Mouse (Mus musculus): ENCODE measurements around the gene Wwox. TPM values are rescaled to one million over a fixed set of nuclear protein-coding genes. Genes with fewer than 3 reads are reported as not detected.

Gene Wwox
- polyA plus RNA-seq, 1 experiment from 2014 or later = 14.0 TPM

- no peak overlapping the region for H3K9ac ChIP-seq (ENCODE audit: low read length)
- ATAC-seq (replicated peaks; ENCODE audit: low FRiP score, low TSS enrichment, low read depth) = no peak; the same call in 1 of the 2 replicates
- WGBS = 15% methylated on average over 9 of the region's 9 CpGs
Observed at GRCm38 (mm10) chr8:115009897-115010768, 570.7 kb downstream of the Wwox start.

GRCm38 (mm10) chr8:115010769-115011073 lies 571.3 kb downstream of the Wwox start:
- H3K9me3 ChIP-seq (ENCODE audit: control insufficient read depth, low read length) = no peaks in the 10 kb centered on the region
- H3K4me2 ChIP-seq (ENCODE audit: low read length) = peak overlapping the region; percentile 28; the same call in 1 of the 2 replicates
- no peak for ATAC-seq (replicated peaks; ENCODE audit: low FRiP score, low TSS enrichment, low read depth)
- no peaks in the 10 kb centered on the region for H3K36me3 ChIP-seq (ENCODE audit: control insufficient read depth, insufficient read depth, low read length)
- H3K27me3 ChIP-seq (replicated peaks; ENCODE audit: control insufficient read depth, insufficient read depth, low read length) = no peaks in the 10 kb centered on the region
- H3K9ac ChIP-seq (ENCODE audit: low read length) = no peak overlapping the region
- 36% methylated on average over 9 of the region's 9 CpGs for WGBS
- no peak for DNase-seq (ENCODE audit: low spot score)
- H3K4me3 ChIP-seq (ENCODE audit: low read depth, low read length) = no peak overlapping the region
- peak overlapping the region; percentile 90 for H3K27ac ChIP-seq (ENCODE audit: low read depth)
- peaks cover 18% of the 10 kb centered on the region for H3K4me1 ChIP-seq (replicated peaks; ENCODE audit: control insufficient read depth, insufficient read depth, low read length)

More at GRCm38 (mm10) chr8:115009897-115010768, 570.7 kb downstream of the Wwox start:
- Histone ChIP-seq H3K36me3 (ENCODE audit: control insufficient read depth, insufficient read depth, low read length) (no peaks in the 10 kb centered on the region), H3K4me2 (ENCODE audit: low read length) (peak overlapping the region; percentile 28), H3K27ac (ENCODE audit: low read depth) (peak overlapping the region; percentile 90), H3K27me3 (replicated peaks; ENCODE audit: control insufficient read depth, insufficient read depth, low read length) (no peaks in the 10 kb centered on the region), H3K4me3 (ENCODE audit: low read depth, low read length) (no peak overlapping the region), H3K4me1 (replicated peaks; ENCODE audit: control insufficient read depth, insufficient read depth, low read length) (peaks cover 18% of the 10 kb centered on the region), H3K9me3 (ENCODE audit: control insufficient read depth, low read length) (no peaks in the 10 kb centered on the region)
- peak; percentile 63 for DNase-seq (ENCODE audit: low spot score)

- Histone ChIP-seq H3K27ac (ENCODE audit: low read depth) (no peak overlapping the region), H3K4me1 (replicated peaks; ENCODE audit: control insufficient read depth, insufficient read depth, low read length) (no peaks in the 10 kb centered on the region; the same call in 1 of the 2 replicates), H3K4me2 (ENCODE audit: low read length) (no peak overlapping the region), H3K27me3 (replicated peaks; ENCODE audit: control insufficient read depth, insufficient read depth, low read length) (no peaks in the 10 kb centered on the region), H3K9ac (ENCODE audit: low read length) (no peak overlapping the region), H3K9me3 (ENCODE audit: control insufficient read depth, low read length) (no peaks in the 10 kb centered on the region), H3K4me3 (ENCODE audit: low read depth, low read length) (no peak overlapping the region), H3K36me3 (ENCODE audit: control insufficient read depth, insufficient read depth, low read length) (no peaks in the 10 kb centered on the region)
- ATAC-seq (replicated peaks; ENCODE audit: low FRiP score, low TSS enrichment, low read depth) = no peak
- WGBS = 75% methylated on average over 15 of the region's 15 CpGs
- DNase-seq (ENCODE audit: low spot score) = no peak
Observed at GRCm38 (mm10) chr8:115019661-115020060, 580.2 kb downstream of the Wwox start.

- ATAC-seq (replicated peaks; ENCODE audit: low FRiP score, low TSS enrichment, low read depth) (no peak), DNase-seq (ENCODE audit: low spot score) (no peak)
- WGBS = 85% methylated on average over 8 of the region's 8 CpGs
- Histone ChIP-seq H3K36me3 (ENCODE audit: control insufficient read depth, insufficient read depth, low read length) (no peaks in the 10 kb centered on the region), H3K4me1 (replicated peaks; ENCODE audit: control insufficient read depth, insufficient read depth, low read length) (no peaks in the 10 kb centered on the region; the same call in 1 of the 2 replicates), H3K9me3 (ENCODE audit: control insufficient read depth, low read length) (no peaks in the 10 kb centered on the region), H3K4me3 (ENCODE audit: low read depth, low read length) (no peak overlapping the region), H3K27me3 (replicated peaks; ENCODE audit: control insufficient read depth, insufficient read depth, low read length) (no peaks in the 10 kb centered on the region), H3K4me2 (ENCODE audit: low read length) (no peak overlapping the region), H3K9ac (ENCODE audit: low read length) (no peak overlapping the region), H3K27ac (ENCODE audit: low read depth) (no peak overlapping the region)
Observed at GRCm38 (mm10) chr8:115021731-115022130, 582.3 kb downstream of the Wwox start.

GRCm38 (mm10) chr8:115024062-115024461 lies 584.6 kb downstream of the Wwox start:
- Histone ChIP-seq H3K4me3 (ENCODE audit: low read depth, low read length) (no peak overlapping the region), H3K9me3 (ENCODE audit: control insufficient read depth, low read length) (no peaks in the 10 kb centered on the region), H3K36me3 (ENCODE audit: control insufficient read depth, insufficient read depth, low read length) (no peaks in the 10 kb centered on the region), H3K4me1 (replicated peaks; ENCODE audit: control insufficient read depth, insufficient read depth, low read length) (no peaks in the 10 kb centered on the region; the same call in 1 of the 2 replicates), H3K27ac (ENCODE audit: low read depth) (no peak overlapping the region), H3K9ac (ENCODE audit: low read length) (no peak overlapping the region), H3K4me2 (ENCODE audit: low read length) (no peak overlapping the region), H3K27me3 (replicated peaks; ENCODE audit: control insufficient read depth, insufficient read depth, low read length) (no peaks in the 10 kb centered on the region)
- no peak for ATAC-seq (replicated peaks; ENCODE audit: low FRiP score, low TSS enrichment, low read depth)
- no peak for DNase-seq (ENCODE audit: low spot score)
- WGBS = 80% methylated on average over 4 of the region's 4 CpGs

- no peak overlapping the region for H3K4me3 ChIP-seq (ENCODE audit: low read depth, low read length)
- WGBS = 62% methylated on average over 10 of the region's 10 CpGs
- H3K4me1 ChIP-seq (replicated peaks; ENCODE audit: control insufficient read depth, insufficient read depth, low read length) = no peaks in the 10 kb centered on the region; the same call in 1 of the 2 replicates
- no peaks in the 10 kb centered on the region for H3K36me3 ChIP-seq (ENCODE audit: control insufficient read depth, insufficient read depth, low read length)
- H3K4me2 ChIP-seq (ENCODE audit: low read length) = no peak overlapping the region
- DNase-seq (ENCODE audit: low spot score) (no peak), ATAC-seq (replicated peaks; ENCODE audit: low FRiP score, low TSS enrichment, low read depth) (no peak)
- H3K27me3 ChIP-seq (replicated peaks; ENCODE audit: control insufficient read depth, insufficient read depth, low read length) = no peaks in the 10 kb centered on the region
- H3K27ac ChIP-seq (ENCODE audit: low read depth) = no peak overlapping the region
- no peaks in the 10 kb centered on the region for H3K9me3 ChIP-seq (ENCODE audit: control insufficient read depth, low read length)
- H3K9ac ChIP-seq (ENCODE audit: low read length) = no peak overlapping the region
Observed at GRCm38 (mm10) chr8:115025390-115026098, 586.1 kb downstream of the Wwox start.

GRCm38 (mm10) chr8:115026201-115026600 lies 586.7 kb downstream of the Wwox start:
- Histone ChIP-seq H3K4me1 (replicated peaks; ENCODE audit: control insufficient read depth, insufficient read depth, low read length) (no peaks in the 10 kb centered on the region; the same call in 1 of the 2 replicates), H3K9ac (ENCODE audit: low read length) (no peak overlapping the region), H3K4me3 (ENCODE audit: low read depth, low read length) (no peak overlapping the region), H3K4me2 (ENCODE audit: low read length) (no peak overlapping the region), H3K36me3 (ENCODE audit: control insufficient read depth, insufficient read depth, low read length) (no peaks in the 10 kb centered on the region), H3K9me3 (ENCODE audit: control insufficient read depth, low read length) (no peaks in the 10 kb centered on the region), H3K27ac (ENCODE audit: low read depth) (no peak overlapping the region), H3K27me3 (replicated peaks; ENCODE audit: control insufficient read depth, insufficient read depth, low read length) (no peaks in the 10 kb centered on the region)
- WGBS = 80% methylated on average over 7 of the region's 7 CpGs
- DNase-seq (ENCODE audit: low spot score) (no peak), ATAC-seq (replicated peaks; ENCODE audit: low FRiP score, low TSS enrichment, low read depth) (no peak)

GRCm38 (mm10) chr8:115033194-115033593 lies 593.7 kb downstream of the Wwox start:
- DNase-seq (ENCODE audit: low spot score) (no peak), ATAC-seq (replicated peaks; ENCODE audit: low FRiP score, low TSS enrichment, low read depth) (0 out of 2 replicates have a peak, but pooled peaks have one; percentile 47)
- no peaks in the 10 kb centered on the region for H3K9me3 ChIP-seq (ENCODE audit: control insufficient read depth, low read length)
- no peak overlapping the region for H3K4me3 ChIP-seq (ENCODE audit: low read depth, low read length)
- H3K4me1 ChIP-seq (replicated peaks; ENCODE audit: control insufficient read depth, insufficient read depth, low read length) = peaks cover 4% of the 10 kb centered on the region; the same call in 1 of the 2 replicates
- no peak overlapping the region for H3K27ac ChIP-seq (ENCODE audit: low read depth)
- no peak overlapping the region for H3K9ac ChIP-seq (ENCODE audit: low read length)
- H3K36me3 ChIP-seq (ENCODE audit: control insufficient read depth, insufficient read depth, low read length) = no peaks in the 10 kb centered on the region
- no peak overlapping the region for H3K4me2 ChIP-seq (ENCODE audit: low read length)
- WGBS = 75% methylated on average over 1 of the region's 1 CpGs
- H3K27me3 ChIP-seq (replicated peaks; ENCODE audit: control insufficient read depth, insufficient read depth, low read length) = no peaks in the 10 kb centered on the region
